Mouse (Mus musculus): Measurements from ENCODE around the gene Klrb1c.
"Not testable (repeated sequence)": the region's sequence is repeated elsewhere in the genome, so short reads cannot be mapped to it uniquely, and the experiment has no call there.

Gene Klrb1c

DNA sequence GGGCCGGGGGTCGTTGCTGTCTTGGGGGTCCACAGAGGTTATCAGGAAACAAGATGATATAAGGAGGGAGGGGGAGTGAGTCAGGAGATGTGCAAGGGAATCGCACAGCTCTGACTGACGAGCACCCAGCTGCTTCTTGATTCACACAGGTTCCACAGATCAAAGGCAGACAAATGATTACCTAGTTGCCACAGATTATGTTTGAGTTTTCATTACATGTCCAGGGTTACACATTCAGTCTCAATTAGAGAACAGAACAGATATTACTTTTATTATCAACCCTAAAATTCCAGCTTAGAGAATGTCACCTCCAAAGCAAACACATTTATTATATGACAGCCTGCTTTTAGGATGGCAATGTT, 33.6 kb downstream of the Klrb1c start:
- not testable (repeated sequence) for DNase-seq (ENCODE audit: low spot score in 2 of 2)

DNA sequence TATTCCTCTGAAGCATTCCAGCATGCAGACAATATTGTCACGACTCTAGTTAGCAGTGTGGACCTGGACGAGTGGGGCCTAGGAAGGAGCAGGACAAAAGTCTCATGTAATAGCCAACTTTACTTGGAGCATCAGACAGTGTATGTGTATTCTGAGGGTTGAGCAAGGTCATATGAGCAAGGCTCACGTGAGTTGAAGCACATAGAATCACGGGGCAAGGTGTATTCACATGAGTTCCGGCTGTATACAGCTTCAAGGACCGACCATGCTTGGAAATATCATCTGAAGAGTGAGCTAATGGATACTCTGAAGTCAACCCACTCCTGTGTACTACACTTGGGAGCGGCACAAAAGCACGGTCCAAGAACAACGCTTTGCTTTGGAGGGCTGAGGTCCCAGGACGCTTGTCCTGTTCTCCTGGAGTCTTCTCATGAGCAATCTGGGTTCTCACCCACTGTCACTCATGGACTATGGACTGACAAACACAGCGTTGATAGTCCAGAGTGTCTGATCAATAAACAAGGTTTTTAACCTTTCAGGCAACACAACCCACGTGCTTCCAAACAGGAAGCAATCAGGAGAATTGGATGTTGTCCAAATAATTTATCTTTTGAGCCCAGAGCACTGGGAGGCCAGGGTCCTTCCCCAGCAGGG, 34.1 kb downstream of the Klrb1c start:
- DNase-seq (ENCODE audit: low spot score in 2 of 2) = not testable (repeated sequence)

DNA sequence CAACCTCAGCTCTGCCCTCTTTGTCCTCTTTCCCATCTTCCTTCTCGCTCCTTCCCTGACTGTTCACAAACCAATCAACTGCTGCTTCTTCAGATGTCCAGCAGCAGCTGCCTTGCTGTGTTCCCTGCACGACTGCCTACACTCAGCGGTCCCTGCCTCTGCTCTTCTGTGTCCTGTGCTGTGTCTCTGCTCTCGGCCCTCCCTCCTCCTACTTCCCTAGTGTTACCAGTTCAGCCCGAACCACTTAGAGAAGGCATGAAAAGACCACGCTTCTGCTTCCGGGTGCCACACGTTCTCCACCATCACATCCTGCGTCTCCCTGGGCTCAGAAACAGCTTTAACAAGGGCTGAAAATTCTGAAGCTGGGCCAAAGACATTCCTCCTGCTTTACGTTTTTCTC, 34.8 kb downstream of the Klrb1c start:
- DNase-seq (ENCODE audit: low spot score in 2 of 2) = not testable (repeated sequence)

DNA sequence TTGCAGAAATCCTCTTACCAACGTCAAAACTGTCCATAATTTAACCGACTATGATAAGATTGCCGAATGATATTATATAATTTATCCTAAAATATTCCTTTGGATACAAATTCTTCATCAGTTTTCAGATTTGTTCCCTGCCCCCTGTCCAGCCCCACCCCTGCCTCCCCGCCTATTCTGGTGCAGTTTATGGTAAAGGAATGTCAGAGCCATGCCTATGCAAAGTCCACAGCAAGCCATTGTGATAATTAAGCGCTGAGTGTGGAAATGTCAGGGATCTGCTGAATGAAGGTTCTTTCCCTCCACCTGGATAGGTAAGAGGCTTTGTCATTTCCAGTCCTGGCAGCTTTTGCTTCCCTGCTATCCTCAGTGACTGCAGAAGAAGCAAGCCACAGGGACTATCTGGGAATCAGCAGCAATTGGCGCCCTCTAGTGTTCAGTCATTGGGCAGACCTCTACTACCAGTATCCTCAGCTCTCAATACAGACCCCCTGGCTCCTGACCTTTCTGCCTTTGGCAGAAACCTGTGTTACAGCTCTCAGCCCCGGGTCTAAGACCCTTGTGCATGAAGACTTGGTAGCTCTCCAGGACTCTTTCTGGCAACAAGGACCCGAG, 35.3 kb downstream of the Klrb1c start:
- peak; percentile 79 to 84 for DNase-seq (ENCODE audit: low spot score in 2 of 2)

DNA sequence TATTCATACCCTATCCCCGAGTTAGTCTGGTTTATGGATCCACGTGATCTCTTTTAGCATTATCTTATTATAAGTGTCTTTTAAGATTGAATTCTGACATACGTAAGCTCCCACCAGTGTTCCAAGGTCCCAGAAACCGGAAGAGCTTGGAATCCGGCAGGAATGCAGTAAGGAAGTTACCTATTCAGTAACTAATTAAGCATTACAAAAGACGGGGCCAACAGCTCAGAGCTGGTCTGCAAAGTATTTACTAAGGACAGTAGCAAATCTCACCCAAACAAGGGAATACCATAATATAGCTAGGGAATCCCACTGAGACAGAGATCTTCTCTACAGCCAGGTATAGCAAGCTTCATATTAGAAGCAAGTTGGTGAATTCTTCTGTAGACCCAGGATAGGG, 42.0 kb downstream of the Klrb1c start:
- DNase-seq (ENCODE audit: low spot score in 2 of 2) = not testable (repeated sequence)

DNA sequence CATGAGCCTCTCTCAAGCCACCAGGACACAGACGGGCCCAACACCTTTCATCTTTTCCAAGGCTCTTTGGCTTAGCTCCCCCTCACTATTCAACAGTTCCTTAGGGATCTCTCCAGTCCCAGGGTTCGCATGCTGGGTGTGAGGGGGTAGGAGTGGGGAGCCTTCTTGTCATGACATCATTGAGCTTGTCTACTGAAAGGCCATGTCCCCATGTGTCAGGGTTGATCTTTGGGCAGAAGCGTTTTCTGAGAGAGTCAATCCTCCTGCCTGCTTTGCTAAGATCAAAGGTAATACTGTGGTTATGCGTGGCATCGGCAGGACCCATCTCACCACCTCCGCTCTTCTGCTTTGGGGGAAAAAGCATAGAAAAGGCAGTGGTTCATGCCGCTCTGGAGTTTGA, 51.6 kb downstream of the Klrb1c start:
- no peak for DNase-seq (ENCODE audit: low spot score in 2 of 2)

DNA sequence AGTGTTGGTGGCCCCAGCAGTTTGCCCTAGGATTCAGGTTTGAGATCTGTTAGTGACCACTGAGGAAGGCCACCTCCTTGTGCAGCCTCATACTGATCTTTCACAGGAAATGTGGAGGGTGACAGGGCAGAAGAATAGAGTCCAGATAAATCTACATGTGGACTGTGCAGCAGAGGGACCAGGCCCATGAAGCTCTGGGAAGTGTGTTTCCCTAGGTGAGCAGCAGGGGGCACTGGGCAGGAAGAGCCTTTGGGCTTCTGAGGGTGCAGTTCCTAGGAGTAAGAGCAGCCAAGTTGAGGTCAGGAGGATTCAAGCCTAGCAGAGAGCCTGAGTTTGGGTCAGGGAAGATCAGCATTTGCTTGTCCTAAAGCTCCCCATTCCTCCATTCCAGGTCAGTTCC, 52.9 kb downstream of the Klrb1c start:
- no peak for DNase-seq (ENCODE audit: low spot score in 2 of 2)

DNA sequence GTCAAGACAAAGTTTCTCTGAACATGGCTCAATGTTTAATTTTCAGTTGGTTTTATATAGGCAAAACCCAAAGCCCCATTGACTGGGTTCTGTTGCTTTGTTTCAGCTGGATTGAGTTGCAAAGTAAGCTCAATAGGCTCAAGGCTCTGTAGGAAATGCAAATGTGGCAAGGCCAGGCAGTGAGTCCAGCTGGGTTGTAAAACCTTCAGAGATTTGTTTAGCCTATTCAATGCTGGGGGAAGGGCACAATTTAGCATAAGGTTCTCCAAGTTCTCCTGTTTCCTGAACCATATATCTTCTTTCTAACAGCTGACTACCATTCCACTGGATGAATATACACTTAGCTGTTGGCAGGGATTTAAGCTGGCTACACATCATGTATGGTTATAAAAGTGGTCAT, 54.1 kb downstream of the Klrb1c start:
- no peak for DNase-seq (ENCODE audit: low spot score in 2 of 2)

DNA sequence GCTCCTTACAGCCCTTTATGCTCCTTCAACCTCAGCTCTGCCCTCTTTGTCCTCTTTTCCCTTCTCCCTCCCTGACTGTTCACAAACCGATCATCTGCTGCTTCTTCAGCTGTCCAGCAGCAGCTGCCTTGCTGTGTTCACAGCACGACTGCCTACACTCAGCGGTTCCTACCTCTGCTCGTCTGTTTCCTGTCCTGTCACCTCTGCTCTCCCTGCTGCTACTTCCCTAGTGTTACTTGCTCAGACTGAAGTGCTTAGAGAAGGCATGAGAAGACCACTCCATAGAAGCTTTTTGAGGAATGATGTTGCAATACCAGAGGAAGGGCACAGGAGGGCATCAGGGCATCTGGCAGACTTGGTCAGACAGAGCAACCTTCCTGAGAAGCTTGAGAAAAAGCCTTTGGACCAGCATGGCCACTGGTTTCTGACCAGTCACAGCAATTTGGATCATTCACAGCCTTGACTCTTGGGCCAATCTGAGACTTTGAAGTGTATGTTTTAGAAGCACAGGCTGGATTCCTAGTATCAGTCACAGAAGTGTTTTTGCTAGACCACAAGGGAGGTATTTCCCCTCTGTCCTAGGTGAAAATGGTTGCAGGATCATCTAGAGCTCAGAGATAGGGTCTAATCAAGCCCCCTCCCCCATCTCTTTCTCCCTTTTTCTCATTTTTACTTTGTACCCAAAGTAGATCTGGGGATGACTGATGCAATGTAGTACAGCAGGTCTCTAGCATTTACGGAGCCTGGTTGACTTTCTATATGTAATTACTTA, 54.9 kb downstream of the Klrb1c start:
- DNase-seq (ENCODE audit: low spot score in 2 of 2) = no peak

DNA sequence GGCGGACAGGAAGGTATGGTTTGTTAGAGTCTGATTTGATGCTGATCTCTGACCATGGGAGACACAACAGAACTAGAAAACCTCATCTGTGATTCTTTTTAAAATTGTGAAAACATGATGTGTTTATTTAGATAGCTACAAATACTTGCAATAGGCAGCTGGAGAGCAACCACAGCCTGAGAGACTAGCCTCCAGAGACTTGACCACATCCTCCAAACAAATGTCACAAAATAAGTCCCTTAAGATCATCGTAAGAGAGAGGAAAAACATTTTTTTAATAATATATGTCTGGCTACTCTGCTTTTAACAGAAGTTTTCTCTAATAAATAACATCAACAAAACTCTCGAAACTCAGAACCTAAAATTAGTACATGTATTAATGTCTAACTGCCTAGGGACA, 57.0 kb downstream of the Klrb1c start:
- DNase-seq (ENCODE audit: low spot score in 2 of 2) = no peak

Measured in right cerebral cortex, postnatal 36 days (tissue).